Mouse (Mus musculus): Measurements from ENCODE around the gene Cxcl14. TPM values are rescaled to one million over a fixed set of nuclear protein-coding genes. Genes with fewer than 3 reads are reported as not detected.

Cxcl14 gene
- polyA plus RNA-seq, 1 experiment from 2014 or later: 459 TPM

GRCm38 (mm10) chr13:56262269-56262668 lies 34.1 kb downstream of the Cxcl14 start:
- H3K9ac ChIP-seq: no peak overlapping the region
- H3K4me1 ChIP-seq: peaks cover 18% of the 10 kb centered on the region
- no peaks in the 10 kb centered on the region for H3K36me3 ChIP-seq
- no peaks in the 10 kb centered on the region for H3K9me3 ChIP-seq (replicated peaks)
- H3K27ac ChIP-seq (replicated peaks): no peak overlapping the region
- peak; percentile 70 for ATAC-seq (ENCODE audit: insufficient number of reproducible peaks, low FRiP score, low TSS enrichment, low read depth)
- no peak overlapping the region for H3K4me2 ChIP-seq (replicated peaks)
- H3K27me3 ChIP-seq: peaks cover 67% of the 10 kb centered on the region
- 55% methylated on average over 4 of the region's 4 CpGs for WGBS
- no peak overlapping the region for H3K4me3 ChIP-seq (replicated peaks)

- Histone ChIP-seq H3K27ac (replicated peaks) (no peak overlapping the region), H3K4me1 (peaks cover 18% of the 10 kb centered on the region), H3K36me3 (no peaks in the 10 kb centered on the region), H3K9ac (no peak overlapping the region), H3K4me3 (replicated peaks) (no peak overlapping the region), H3K4me2 (replicated peaks) (no peak overlapping the region), H3K9me3 (replicated peaks) (no peaks in the 10 kb centered on the region), H3K27me3 (peaks cover 80% of the 10 kb centered on the region)
- no peak for ATAC-seq (ENCODE audit: insufficient number of reproducible peaks, low FRiP score, low TSS enrichment, low read depth)
- WGBS: 4% methylated on average over 17 of the region's 17 CpGs
Measured at GRCm38 (mm10) chr13:56260344-56260780, 36.0 kb downstream of the Cxcl14 start.

- 3% methylated on average over 5 of the region's 5 CpGs for WGBS
- H3K27ac ChIP-seq (replicated peaks): no peak overlapping the region
- H3K9ac ChIP-seq: no peak overlapping the region
- peaks cover 18% of the 10 kb centered on the region for H3K4me1 ChIP-seq
- ATAC-seq (ENCODE audit: insufficient number of reproducible peaks, low FRiP score, low TSS enrichment, low read depth): no peak
- H3K4me2 ChIP-seq (replicated peaks): no peak overlapping the region
- H3K9me3 ChIP-seq (replicated peaks): no peaks in the 10 kb centered on the region
- H3K36me3 ChIP-seq: no peaks in the 10 kb centered on the region
- H3K4me3 ChIP-seq (replicated peaks): no peak overlapping the region
- peaks cover 83% of the 10 kb centered on the region for H3K27me3 ChIP-seq
Measured at GRCm38 (mm10) chr13:56259926-56260250, 36.5 kb downstream of the Cxcl14 start.

GRCm38 (mm10) chr13:56259021-56259925 lies 37.1 kb downstream of the Cxcl14 start:
- H3K4me3 ChIP-seq (replicated peaks): peak overlapping the region; percentile 25
- H3K4me2 ChIP-seq (replicated peaks): peak overlapping the region; percentile 42
- H3K9ac ChIP-seq: no peak overlapping the region
- H3K36me3 ChIP-seq: no peaks in the 10 kb centered on the region
- no peaks in the 10 kb centered on the region for H3K9me3 ChIP-seq (replicated peaks)
- peaks cover 89% of the 10 kb centered on the region for H3K27me3 ChIP-seq
- ATAC-seq (ENCODE audit: insufficient number of reproducible peaks, low FRiP score, low TSS enrichment, low read depth): no peak
- peaks cover 18% of the 10 kb centered on the region for H3K4me1 ChIP-seq
- 1% methylated on average over 55 of the region's 55 CpGs for WGBS
- no peak overlapping the region for H3K27ac ChIP-seq (replicated peaks)

GRCm38 (mm10) chr13:56258196-56259020 lies 37.9 kb downstream of the Cxcl14 start:
- ATAC-seq (ENCODE audit: insufficient number of reproducible peaks, low FRiP score, low TSS enrichment, low read depth): no peak
- under 1% methylated on average over 52 of the region's 52 CpGs for WGBS
- Histone ChIP-seq H3K36me3 (no peaks in the 10 kb centered on the region), H3K9me3 (replicated peaks) (no peaks in the 10 kb centered on the region), H3K9ac (no peak overlapping the region), H3K27ac (replicated peaks) (no peak overlapping the region), H3K27me3 (peaks cover 98% of the 10 kb centered on the region), H3K4me1 (peaks cover 18% of the 10 kb centered on the region), H3K4me2 (replicated peaks) (peak overlapping the region; percentile 42), H3K4me3 (replicated peaks) (peak overlapping the region; percentile 25)

- Histone ChIP-seq H3K4me1 (peaks cover 21% of the 10 kb centered on the region), H3K36me3 (no peaks in the 10 kb centered on the region), H3K4me2 (replicated peaks) (no peak overlapping the region), H3K9me3 (replicated peaks) (no peaks in the 10 kb centered on the region), H3K9ac (no peak overlapping the region), H3K27me3 (peaks cover 99% of the 10 kb centered on the region), H3K4me3 (replicated peaks) (no peak overlapping the region), H3K27ac (replicated peaks) (no peak overlapping the region)
- ATAC-seq (ENCODE audit: insufficient number of reproducible peaks, low FRiP score, low TSS enrichment, low read depth): no peak
- 5% methylated on average over 12 of the region's 12 CpGs for WGBS
Measured at GRCm38 (mm10) chr13:56257469-56258153, 38.7 kb downstream of the Cxcl14 start.

GRCm38 (mm10) chr13:56256716-56257299 lies 39.5 kb downstream of the Cxcl14 start:
- no peak overlapping the region for H3K27ac ChIP-seq (replicated peaks)
- WGBS: 10% methylated on average over 14 of the region's 14 CpGs
- no peak for ATAC-seq (ENCODE audit: insufficient number of reproducible peaks, low FRiP score, low TSS enrichment, low read depth)
- H3K9ac ChIP-seq: no peak overlapping the region
- H3K36me3 ChIP-seq: no peaks in the 10 kb centered on the region
- no peak overlapping the region for H3K4me2 ChIP-seq (replicated peaks)
- H3K4me1 ChIP-seq: peaks cover 29% of the 10 kb centered on the region
- no peaks in the 10 kb centered on the region for H3K9me3 ChIP-seq (replicated peaks)
- H3K27me3 ChIP-seq: peaks cover 99% of the 10 kb centered on the region
- H3K4me3 ChIP-seq (replicated peaks): no peak overlapping the region

GRCm38 (mm10) chr13:56253379-56253778 lies 43.0 kb downstream of the Cxcl14 start:
- Histone ChIP-seq H3K4me2 (replicated peaks) (no peak overlapping the region), H3K9me3 (replicated peaks) (no peaks in the 10 kb centered on the region), H3K27ac (replicated peaks) (no peak overlapping the region), H3K36me3 (no peaks in the 10 kb centered on the region), H3K4me1 (peaks cover 21% of the 10 kb centered on the region), H3K4me3 (replicated peaks) (no peak overlapping the region), H3K27me3 (peaks cover 99% of the 10 kb centered on the region), H3K9ac (no peak overlapping the region)
- ATAC-seq (ENCODE audit: insufficient number of reproducible peaks, low FRiP score, low TSS enrichment, low read depth): no peak
- WGBS: 17% methylated on average over 3 of the region's 3 CpGs

- Histone ChIP-seq H3K36me3 (no peaks in the 10 kb centered on the region), H3K4me3 (replicated peaks) (no peak overlapping the region), H3K9ac (no peak overlapping the region), H3K9me3 (replicated peaks) (no peaks in the 10 kb centered on the region), H3K4me2 (replicated peaks) (no peak overlapping the region), H3K4me1 (peaks cover 20% of the 10 kb centered on the region), H3K27me3 (peaks cover 100% of the 10 kb centered on the region), H3K27ac (replicated peaks) (no peak overlapping the region)
- ATAC-seq (ENCODE audit: insufficient number of reproducible peaks, low FRiP score, low TSS enrichment, low read depth): no peak
- WGBS: 7% methylated on average over 8 of the region's 8 CpGs
Measured at GRCm38 (mm10) chr13:56252783-56253182, 43.6 kb downstream of the Cxcl14 start.

GRCm38 (mm10) chr13:56251924-56252619 lies 44.3 kb downstream of the Cxcl14 start, which contains the start of gene Neurog1:
Gene Neurog1 (minus strand): TSS chr13:56252163.
- peak; percentile 61; the same call in 1 of the 2 replicates for ATAC-seq (ENCODE audit: insufficient number of reproducible peaks, low FRiP score, low TSS enrichment, low read depth)
- H3K4me2 ChIP-seq (replicated peaks): peak within 1 kb of the TSS; percentile 68
- under 1% methylated on average over 65 of the region's 65 CpGs for WGBS
- no peaks in the 10 kb centered on the region for H3K36me3 ChIP-seq
- H3K4me1 ChIP-seq: peaks cover 20% of the 10 kb centered on the region
- no peak within 1 kb of the TSS for H3K9ac ChIP-seq
- H3K27ac ChIP-seq (replicated peaks): no peak within 1 kb of the TSS
- H3K9me3 ChIP-seq (replicated peaks): no peaks in the 10 kb centered on the region
- H3K4me3 ChIP-seq (replicated peaks): peak within 1 kb of the TSS; percentile 36
- peaks cover 100% of the 10 kb centered on the region for H3K27me3 ChIP-seq
